Mouse (Mus musculus) MEL (cell line): ENCODE results near the gene Cd9.
"Not testable (repeated sequence)": the region's sequence is repeated elsewhere in the genome, so short reads cannot be mapped to it uniquely, and the experiment has no call there.

Experiments
- CHD2 ChIP-seq: IDR thresholded peaks from 2 replicates; pipeline ENCODE4 v1.6.1; 2011; ENCODE audit warnings: low read length, improper control_type of control experiment
- CTCF ChIP-seq, 3 experiments: IDR thresholded peaks in 2 of 3; conservative IDR thresholded peaks in 1 of 3; 2 replicates each; pipeline ENCODE4 v1.5.1; 2011 to 2012; ENCODE audit warnings: low read length in 3 of 3, low read depth in 2 of 3, mild to moderate bottlenecking in 2 of 3, improper control_type of control experiment in 1 of 3, inconsistent platforms in 1 of 3, mixed read lengths in 1 of 3, moderate library complexity in 1 of 3; ENCODE audit not compliant: control insufficient read depth in 1 of 3, insufficient read depth in 1 of 3, poor library complexity in 1 of 3, severe bottlenecking in 1 of 3
- POLR2A ChIP-seq, 2 experiments: IDR thresholded peaks; 2 replicates each; pipeline ENCODE4 v1.6.1; 2011 to 2012; ENCODE audit warnings: low read length in 2 of 2, mild to moderate bottlenecking in 2 of 2, control low read depth in 1 of 2, improper control_type of control experiment in 1 of 2, low read depth in 1 of 2, moderate library complexity in 1 of 2; ENCODE audit not compliant: control insufficient read depth in 1 of 2, insufficient read depth in 1 of 2, poor library complexity in 1 of 2
- POLR2AphosphoS2 ChIP-seq: IDR thresholded peaks from 2 replicates; pipeline ENCODE4 v1.6.1; 2011; ENCODE audit warnings: low read length, improper control_type of control experiment
- SIN3A ChIP-seq: IDR thresholded peaks from 2 replicates; pipeline ENCODE4 v1.6.1; 2012; ENCODE audit warnings: low read length, improper control_type of control experiment, inconsistent platforms

GRCm38 (mm10) chr6:125484313-125484660 is 10.3 kb downstream of the Cd9 start:
- TF ChIP-seq SIN3A; CHD2; POLR2AphosphoS2; POLR2A (IDR thresholded peaks at IDR 0.05; ENCODE audit: control insufficient read depth in 1 of 2, insufficient read depth in 1 of 2, low read depth in 1 of 2, low read length in 2 of 2, poor library complexity in 1 of 2); CTCF (IDR thresholded peaks at IDR 0.05 in 2 of 3, conservative IDR thresholded peaks at IDR 0.05 in 1 of 3; ENCODE audit: control insufficient read depth in 1 of 3, insufficient read depth in 1 of 3, low read depth in 2 of 3, low read length in 3 of 3, poor library complexity in 1 of 3, severe bottlenecking in 1 of 3): not testable (repeated sequence)
